Mouse (Mus musculus): ENCODE measurements around the gene Trmt10a. TPM values are rescaled to one million over a fixed set of nuclear protein-coding genes. Genes with fewer than 3 reads are reported as not detected.

Gene Trmt10a
- polyA plus RNA-seq, 1 experiment from 2014 or later: 5.2 TPM

GRCm38 (mm10) chr3:138197973-138198721 lies 54.9 kb downstream of the Trmt10a start:
- Histone ChIP-seq H3K4me3 (ENCODE audit: low read length) (peak overlapping the region; percentile 41), H3K27me3 (ENCODE audit: control insufficient read depth, insufficient read depth, low read length) (no peaks in the 10 kb centered on the region), H3K4me2 (ENCODE audit: low read depth, low read length) (peak overlapping the region; percentile 70), H3K4me1 (ENCODE audit: control insufficient read depth, insufficient read depth, low read length) (no peaks in the 10 kb centered on the region), H3K27ac (ENCODE audit: low read length) (no peak overlapping the region), H3K9ac (ENCODE audit: low read length) (0 out of 2 replicates have a peak overlapping the region, but pooled peaks have one; percentile 6), H3K9me3 (replicated peaks; ENCODE audit: control insufficient read depth, low read length) (no peaks in the 10 kb centered on the region), H3K36me3 (ENCODE audit: control insufficient read depth, insufficient read depth) (no peaks in the 10 kb centered on the region)
- WGBS: 27% methylated on average over 20 of the region's 20 CpGs
- no peak for ATAC-seq (replicated peaks; ENCODE audit: extremely low read depth, insufficient read depth, low FRiP score)

GRCm38 (mm10) chr3:138198722-138199068 lies 55.4 kb downstream of the Trmt10a start:
- 75% methylated on average over 7 of the region's 7 CpGs for WGBS
- no peak overlapping the region for H3K27ac ChIP-seq (ENCODE audit: low read length)
- no peaks in the 10 kb centered on the region for H3K27me3 ChIP-seq (ENCODE audit: control insufficient read depth, insufficient read depth, low read length)
- no peaks in the 10 kb centered on the region for H3K4me1 ChIP-seq (ENCODE audit: control insufficient read depth, insufficient read depth, low read length)
- H3K4me2 ChIP-seq (ENCODE audit: low read depth, low read length): no peak overlapping the region; the same call in 1 of the 2 replicates
- H3K9ac ChIP-seq (ENCODE audit: low read length): no peak overlapping the region
- H3K9me3 ChIP-seq (replicated peaks; ENCODE audit: control insufficient read depth, low read length): no peaks in the 10 kb centered on the region
- H3K4me3 ChIP-seq (ENCODE audit: low read length): no peak overlapping the region
- no peak for ATAC-seq (replicated peaks; ENCODE audit: extremely low read depth, insufficient read depth, low FRiP score)
- no peaks in the 10 kb centered on the region for H3K36me3 ChIP-seq (ENCODE audit: control insufficient read depth, insufficient read depth)

- Histone ChIP-seq H3K9me3 (replicated peaks; ENCODE audit: control insufficient read depth, low read length) (no peaks in the 10 kb centered on the region), H3K4me3 (ENCODE audit: low read length) (no peak overlapping the region), H3K36me3 (ENCODE audit: control insufficient read depth, insufficient read depth) (no peaks in the 10 kb centered on the region), H3K4me2 (ENCODE audit: low read depth, low read length) (no peak overlapping the region), H3K4me1 (ENCODE audit: control insufficient read depth, insufficient read depth, low read length) (no peaks in the 10 kb centered on the region), H3K27me3 (ENCODE audit: control insufficient read depth, insufficient read depth, low read length) (no peaks in the 10 kb centered on the region), H3K27ac (ENCODE audit: low read length) (no peak overlapping the region), H3K9ac (ENCODE audit: low read length) (no peak overlapping the region)
- 79% methylated on average over 3 of the region's 3 CpGs for WGBS
- no peak for ATAC-seq (replicated peaks; ENCODE audit: extremely low read depth, insufficient read depth, low FRiP score)
Observed at GRCm38 (mm10) chr3:138208821-138209220, 65.6 kb downstream of the Trmt10a start.

Other genes with a start within 250 kb of the Trmt10a start
- gene Lamtor3, start 224.9 kb upstream of the Trmt10a start, polyA plus RNA-seq (2015; fragmentation: Nextera tagmentation; extraction: Ambion mirVana): 115 and 120 TPM in 2 replicates
- 17.3 and 22.8 TPM in 2 replicates for gene Dapp1, start 161.9 kb upstream of the Trmt10a start, polyA plus RNA-seq (2015; fragmentation: Nextera tagmentation; extraction: Ambion mirVana)
- gene 1110002E22Rik, start 78.4 kb upstream of the Trmt10a start, polyA plus RNA-seq (2015; fragmentation: Nextera tagmentation; extraction: Ambion mirVana): 18.7 and 19.1 TPM in 2 replicates
- 0.36 and 0.45 TPM in 2 replicates for gene Gm5105, start 76.1 kb upstream of the Trmt10a start, polyA plus RNA-seq (2015; fragmentation: Nextera tagmentation; extraction: Ambion mirVana)
- 6.5 and 7.9 TPM in 2 replicates for gene Mttp, start 1.5 kb downstream of the Trmt10a start, polyA plus RNA-seq (2015; fragmentation: Nextera tagmentation; extraction: Ambion mirVana)
- gene 4930579F01Rik, start 50.4 kb downstream of the Trmt10a start, polyA plus RNA-seq (2015; fragmentation: Nextera tagmentation; extraction: Ambion mirVana): not detected in 2 replicates
- gene Adh7, start 74.3 kb downstream of the Trmt10a start, polyA plus RNA-seq (2015; fragmentation: Nextera tagmentation; extraction: Ambion mirVana): 0.30 TPM in 2 replicates
- gene Adh1, start 117.5 kb downstream of the Trmt10a start, polyA plus RNA-seq (2015; fragmentation: Nextera tagmentation; extraction: Ambion mirVana): 14.0 and 91.8 TPM in 2 replicates
- gene Adh6a, start 169.8 kb downstream of the Trmt10a start, polyA plus RNA-seq (2015; fragmentation: Nextera tagmentation; extraction: Ambion mirVana): not detected in 2 replicates
- gene Adh6b, start 198.3 kb downstream of the Trmt10a start, polyA plus RNA-seq (2015; fragmentation: Nextera tagmentation; extraction: Ambion mirVana): 1.7 and 3.6 TPM in 2 replicates